Mouse (Mus musculus): Measurements from ENCODE around the gene Fstl3. TPM values are rescaled to one million over a fixed set of nuclear protein-coding genes. Genes with fewer than 3 reads are reported as not detected.

Fstl3 gene
- total and polyA plus RNA-seq, 2 experiments from 2014 or later, result 3.4 to 3.9 TPM

GRCm38 (mm10) chr10:79793051-79793737, 16.1 kb downstream of the Fstl3 start, which contains the start of gene Palm:
TSS of gene Palm (plus strand) at chr10:79793572.
- H3K4me1 ChIP-seq (ENCODE audit: insufficient read depth, low read length), result peaks cover 14% of the 10 kb centered on the region; the same call in 1 of the 2 replicates
- H3K4me2 ChIP-seq (ENCODE audit: low read depth, low read length, poor library complexity, severe bottlenecking), result peak within 1 kb of the TSS; percentile 80
- peak; percentile 79 for DNase-seq (ENCODE audit: low spot score)
- peak; percentile 82 for TF ChIP-seq CTCF (IDR thresholded peaks at IDR 0.05)
- H3K9me3 ChIP-seq (ENCODE audit: low read length), result no peaks in the 10 kb centered on the region
- H3K36me3 ChIP-seq (ENCODE audit: insufficient read depth, low read length), result no peaks in the 10 kb centered on the region
- WGBS, result 8% methylated on average over 37 of the region's 51 CpGs
- peak within 1 kb of the TSS; percentile 96 for H3K4me3 ChIP-seq (ENCODE audit: low read depth, low read length)
- H3K27me3 ChIP-seq (ENCODE audit: insufficient read depth, low read length), result no peaks in the 10 kb centered on the region
- peak; percentile 66 for ATAC-seq (ENCODE audit: low FRiP score)
- H3K27ac ChIP-seq (ENCODE audit: low read depth, low read length), result peak within 1 kb of the TSS; percentile 87
- peak within 1 kb of the TSS; percentile 98 for H3K9ac ChIP-seq (replicated peaks; ENCODE audit: low read length, poor library complexity, severe bottlenecking)

DNA sequence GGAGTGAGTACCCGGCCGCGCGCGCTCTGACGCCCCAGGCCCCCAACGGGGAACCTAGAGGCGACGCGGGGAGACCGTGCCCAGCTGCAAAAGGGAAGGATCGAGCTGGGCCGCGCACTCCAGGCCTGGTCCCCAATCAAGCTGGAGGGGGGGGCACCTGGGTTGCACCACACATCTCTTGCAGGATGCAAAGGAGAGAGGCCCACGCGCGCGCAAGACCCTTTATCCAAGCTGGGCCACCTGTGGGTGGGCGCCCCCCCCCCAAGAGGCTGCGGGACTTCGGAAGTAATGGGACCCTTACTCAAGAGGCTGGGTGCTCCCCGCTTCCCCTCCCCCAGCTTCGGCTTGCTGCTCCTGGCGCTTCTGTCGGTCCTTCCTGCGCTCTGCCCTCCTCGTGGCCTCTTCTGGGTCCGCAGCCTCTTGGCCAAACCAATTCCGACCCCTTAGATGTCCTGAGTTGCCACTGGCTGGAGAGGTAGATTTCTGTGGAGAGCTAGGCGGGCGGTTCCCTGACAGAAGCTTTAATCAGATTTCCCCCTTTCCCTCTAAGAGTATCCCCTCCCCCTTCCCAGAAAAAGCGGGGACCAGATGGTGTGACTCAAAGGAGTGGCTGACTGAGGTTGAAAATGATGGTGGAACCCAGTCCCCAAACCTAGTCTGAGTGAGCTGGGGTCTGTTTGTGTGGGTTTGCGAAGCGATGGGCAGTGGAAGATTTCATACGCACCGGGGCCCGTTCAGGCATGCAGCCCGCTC, 16.8 kb downstream of the Fstl3 start:
- no peaks in the 10 kb centered on the region for H3K27me3 ChIP-seq (ENCODE audit: insufficient read depth, low read length)
- H3K9ac ChIP-seq (replicated peaks; ENCODE audit: low read length, poor library complexity, severe bottlenecking), result peak overlapping the region; percentile 98
- peak overlapping the region; percentile 87 for H3K27ac ChIP-seq (ENCODE audit: low read depth, low read length)
- TF ChIP-seq CTCF (IDR thresholded peaks at IDR 0.05), result no peak; the same call in 1 of the 2 replicates
- DNase-seq (ENCODE audit: low spot score) (peak; percentile 54), ATAC-seq (ENCODE audit: low FRiP score) (peak; percentile 47)
- peak overlapping the region; percentile 96 for H3K4me3 ChIP-seq (ENCODE audit: low read depth, low read length)
- WGBS, result under 1% methylated on average over 32 of the region's 38 CpGs
- H3K36me3 ChIP-seq (ENCODE audit: insufficient read depth, low read length), result no peaks in the 10 kb centered on the region
- H3K4me2 ChIP-seq (ENCODE audit: low read depth, low read length, poor library complexity, severe bottlenecking), result peak overlapping the region; percentile 80
- H3K4me1 ChIP-seq (ENCODE audit: insufficient read depth, low read length), result peaks cover 14% of the 10 kb centered on the region; the same call in 1 of the 2 replicates
- no peaks in the 10 kb centered on the region for H3K9me3 ChIP-seq (ENCODE audit: low read length)

DNA sequence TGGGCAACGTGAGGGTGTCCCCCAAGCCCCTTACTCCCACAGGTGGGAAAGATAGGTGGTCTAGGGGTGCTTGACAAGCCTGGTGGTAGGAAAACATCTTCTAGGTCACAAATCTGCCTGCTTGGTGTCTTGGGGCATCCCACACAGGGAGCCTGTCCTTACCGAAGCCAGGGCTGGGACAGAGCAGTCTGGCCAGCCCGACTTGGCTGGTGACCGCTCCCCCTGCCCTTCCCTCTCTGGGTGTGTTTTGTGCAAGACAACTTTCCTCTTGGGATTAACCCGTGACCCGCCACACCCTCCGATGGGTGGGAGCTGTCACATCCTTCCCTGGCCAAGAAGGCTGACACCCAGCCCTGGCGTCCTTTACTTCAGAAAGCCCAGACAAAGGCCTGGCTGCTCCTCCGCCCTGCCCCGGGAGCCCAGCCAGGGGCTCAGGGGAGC, 17.4 kb downstream of the Fstl3 start:
- 3% methylated on average over 10 of the region's 10 CpGs for WGBS
- TF ChIP-seq CTCF (IDR thresholded peaks at IDR 0.05), result no peak
- peak; percentile 38 for DNase-seq (ENCODE audit: low spot score)
- Histone ChIP-seq H3K4me1 (ENCODE audit: insufficient read depth, low read length) (peaks cover 14% of the 10 kb centered on the region; the same call in 1 of the 2 replicates), H3K36me3 (ENCODE audit: insufficient read depth, low read length) (no peaks in the 10 kb centered on the region), H3K27me3 (ENCODE audit: insufficient read depth, low read length) (no peaks in the 10 kb centered on the region), H3K9me3 (ENCODE audit: low read length) (no peaks in the 10 kb centered on the region), H3K27ac (ENCODE audit: low read depth, low read length) (peak overlapping the region; percentile 87), H3K4me3 (ENCODE audit: low read depth, low read length) (peak overlapping the region; percentile 96), H3K4me2 (ENCODE audit: low read depth, low read length, poor library complexity, severe bottlenecking) (peak overlapping the region; percentile 80), H3K9ac (replicated peaks; ENCODE audit: low read length, poor library complexity, severe bottlenecking) (peak overlapping the region; percentile 98)
- peak; percentile 17; the same call in 1 of the 2 replicates for ATAC-seq (ENCODE audit: low FRiP score)

DNA sequence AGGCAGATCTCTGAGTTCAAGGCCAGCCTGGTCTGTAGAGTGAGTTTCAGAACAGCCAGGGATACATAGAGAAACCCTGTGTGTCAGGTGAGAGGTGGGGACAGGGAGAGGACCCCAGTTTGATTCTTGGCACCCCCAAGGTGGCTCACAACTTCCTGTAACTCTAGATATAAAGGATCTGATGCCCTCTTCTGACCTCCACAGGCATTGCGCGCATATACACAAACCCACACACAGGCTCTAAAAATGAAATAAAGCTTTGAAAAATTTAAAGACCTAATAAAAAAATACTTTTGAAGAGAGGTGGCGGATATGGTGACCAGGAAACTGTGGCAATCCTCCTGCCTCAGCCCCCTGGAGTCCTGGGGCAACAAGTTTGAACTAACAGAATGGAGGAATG, 18.8 kb downstream of the Fstl3 start:
- H3K4me2 ChIP-seq (ENCODE audit: low read depth, low read length, poor library complexity, severe bottlenecking), result no peak overlapping the region
- no peaks in the 10 kb centered on the region for H3K36me3 ChIP-seq (ENCODE audit: insufficient read depth, low read length)
- DNase-seq (ENCODE audit: low spot score), result no peak
- H3K9me3 ChIP-seq (ENCODE audit: low read length), result no peaks in the 10 kb centered on the region
- no peaks in the 10 kb centered on the region for H3K27me3 ChIP-seq (ENCODE audit: insufficient read depth, low read length)
- peak; percentile 22; the same call in 1 of the 2 replicates for TF ChIP-seq CTCF (IDR thresholded peaks at IDR 0.05)
- no peak overlapping the region for H3K27ac ChIP-seq (ENCODE audit: low read depth, low read length)
- peaks cover 14% of the 10 kb centered on the region; the same call in 1 of the 2 replicates for H3K4me1 ChIP-seq (ENCODE audit: insufficient read depth, low read length)
- no peak for ATAC-seq (ENCODE audit: low FRiP score)
- H3K4me3 ChIP-seq (ENCODE audit: low read depth, low read length), result no peak overlapping the region
- 97% methylated on average over 3 of the region's 3 CpGs for WGBS
- no peak overlapping the region for H3K9ac ChIP-seq (replicated peaks; ENCODE audit: low read length, poor library complexity, severe bottlenecking)

GRCm38 (mm10) chr10:79797326-79797725, 20.3 kb downstream of the Fstl3 start:
- H3K27me3 ChIP-seq (ENCODE audit: insufficient read depth, low read length), result no peaks in the 10 kb centered on the region
- ATAC-seq (ENCODE audit: low FRiP score) (no peak), DNase-seq (ENCODE audit: low spot score) (no peak)
- peaks cover 20% of the 10 kb centered on the region for H3K4me1 ChIP-seq (ENCODE audit: insufficient read depth, low read length)
- 48% methylated on average over 15 of the region's 15 CpGs for WGBS
- H3K9me3 ChIP-seq (ENCODE audit: low read length), result no peaks in the 10 kb centered on the region
- H3K4me2 ChIP-seq (ENCODE audit: low read depth, low read length, poor library complexity, severe bottlenecking), result peak overlapping the region; percentile 23
- no peaks in the 10 kb centered on the region for H3K36me3 ChIP-seq (ENCODE audit: insufficient read depth, low read length)
- TF ChIP-seq CTCF (IDR thresholded peaks at IDR 0.05), result no peak
- H3K27ac ChIP-seq (ENCODE audit: low read depth, low read length), result no peak overlapping the region
- H3K4me3 ChIP-seq (ENCODE audit: low read depth, low read length), result no peak overlapping the region
- H3K9ac ChIP-seq (replicated peaks; ENCODE audit: low read length, poor library complexity, severe bottlenecking), result peak overlapping the region; percentile 48
